Mouse (Mus musculus) CD4-positive naive resting alpha-beta T cell, adult 76 days (primary cell): Measurements from ENCODE around the gene Idua. TPM values are rescaled to one million over a fixed set of nuclear protein-coding genes. Genes with fewer than 3 reads are reported as not detected.

Experiments used
- total RNA-seq: library from RNA; stranded (reverse); gene quantifications from one replicate; pipeline ENCODE4 v1.2.4, GENCODE M21; 2023

Idua gene
- total RNA-seq = 24.4 TPM

GRCm38 (mm10) chr5:108659698-108660631 lies at the start of gene Idua:
Gene Idua, plus strand, starts transcription at chr5:108660331.

GRCm38 (mm10) chr5:108629634-108630483 lies 30.3 kb upstream of the Idua start, which contains the start of the genes Gak and Tmem175:
Gene Gak, minus strand, starts transcription at chr5:108629755.
Gene Tmem175, plus strand, starts transcription at chr5:108629770.

DNA sequence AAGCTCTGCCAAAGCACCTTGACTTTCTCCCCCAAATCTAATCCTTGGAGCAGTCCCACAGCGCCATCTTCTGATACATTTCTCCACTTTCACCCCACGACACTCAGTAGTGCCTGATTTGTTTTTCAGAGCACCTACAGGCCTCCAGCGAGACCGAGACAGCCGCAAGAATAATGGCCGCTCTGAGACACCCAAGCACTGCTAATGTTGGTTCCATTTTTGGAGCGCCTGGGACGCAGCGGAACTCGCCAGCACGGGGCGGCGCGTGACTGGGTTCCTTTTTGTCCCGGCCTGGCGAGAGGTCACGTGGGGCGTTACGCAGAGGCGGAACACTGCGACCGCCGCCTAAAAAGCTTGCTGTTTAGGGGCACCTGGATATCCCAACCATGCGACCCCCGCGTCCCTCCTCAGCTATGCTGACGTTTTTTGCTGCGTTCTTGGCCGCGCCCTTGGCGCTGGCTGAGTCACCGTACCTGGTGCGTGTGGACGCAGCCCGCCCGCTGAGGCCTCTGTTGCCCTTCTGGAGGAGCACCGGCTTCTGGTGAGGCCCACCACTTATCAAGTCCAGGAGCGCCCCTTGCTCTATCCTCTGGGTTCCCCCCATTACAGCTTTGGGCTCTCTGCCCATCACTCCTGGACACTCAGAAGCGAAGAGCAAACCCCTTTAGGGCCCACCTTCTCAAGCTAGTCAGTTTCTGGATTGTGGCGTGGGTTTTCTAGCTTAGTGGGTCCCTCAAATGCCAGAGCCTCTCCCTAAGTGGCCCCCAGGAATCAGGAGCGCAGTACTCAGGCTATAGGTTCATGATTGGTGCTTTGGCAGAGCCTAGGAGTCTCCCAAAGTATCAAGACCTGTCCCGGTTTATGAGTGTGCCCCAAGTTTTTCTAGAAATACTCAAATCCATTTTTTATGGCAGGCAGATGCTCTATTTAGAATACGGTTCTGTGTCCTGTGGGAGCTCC lies 9.1 kb downstream of the Idua start, which contains the start of gene Dgkq:
Gene Dgkq (minus strand): TSS at position 696 of the 960 bp plus-strand sequence.

GRCm38 (mm10) chr5:108675251-108675816 lies 15.2 kb downstream of the Idua start, which contains the start of gene Slc26a1:
Gene Slc26a1, minus strand, starts transcription at chr5:108675569.

GRCm38 (mm10) chr5:108692271-108692670 lies 32.1 kb downstream of the Idua start, which contains the start of gene Fgfrl1:
Gene Fgfrl1, plus strand, starts transcription at chr5:108692382.

Other genes starting within 250 kb of the Idua start
- 64.8 TPM for gene Atp5k, start 225.9 kb upstream of the Idua start, total RNA-seq
- gene Mfsd7a, start 211.4 kb upstream of the Idua start, total RNA-seq = not detected
- gene Pcgf3, start 199.1 kb upstream of the Idua start, total RNA-seq = 22.3 TPM
- not detected for gene Cplx1, start 110.3 kb upstream of the Idua start, total RNA-seq
- 173 TPM for gene Gak, start 30.6 kb upstream of the Idua start, total RNA-seq
- 17.3 TPM for gene Tmem175, start 30.6 kb upstream of the Idua start, total RNA-seq
- 43.3 TPM for gene Dgkq, start 9.3 kb downstream of the Idua start, total RNA-seq
- gene Slc26a1, start 15.2 kb downstream of the Idua start, total RNA-seq = not detected
- 6.6 TPM for gene Fgfrl1, start 32.1 kb downstream of the Idua start, total RNA-seq
- gene Rnf212, start 114.7 kb downstream of the Idua start, total RNA-seq = not detected
- gene Tmed11, start 135.0 kb downstream of the Idua start, total RNA-seq = not detected
- not detected for gene Vmn2r8, start 148.5 kb downstream of the Idua start, total RNA-seq
- not detected for gene Vmn2r9, start 192.3 kb downstream of the Idua start, total RNA-seq